Mouse (Mus musculus): ENCODE data around the gene Tmem268.

Gene Tmem268

DNA sequence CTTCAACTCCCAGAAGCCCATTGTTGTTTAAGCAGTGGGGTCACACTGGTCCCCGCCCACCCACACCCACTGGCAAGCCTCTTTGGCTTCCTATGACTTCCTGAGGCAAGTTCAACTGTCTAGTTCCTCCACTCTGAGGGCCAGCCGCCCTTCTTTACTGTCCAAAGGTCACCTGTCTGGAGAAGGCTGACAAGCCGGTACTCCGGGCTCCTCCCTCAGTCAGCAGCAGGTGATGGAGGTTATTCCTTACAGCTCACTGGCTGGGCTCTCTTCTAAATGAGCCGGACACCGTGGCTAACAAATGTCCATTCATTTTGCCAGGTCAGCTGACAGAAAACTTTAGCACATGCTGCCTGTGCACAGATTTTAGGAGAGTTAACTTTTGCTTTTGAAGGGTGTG is 42.2 kb downstream of the Tmem268 start:
- no peak for DNase-seq (ENCODE audit: low spot score)

DNA sequence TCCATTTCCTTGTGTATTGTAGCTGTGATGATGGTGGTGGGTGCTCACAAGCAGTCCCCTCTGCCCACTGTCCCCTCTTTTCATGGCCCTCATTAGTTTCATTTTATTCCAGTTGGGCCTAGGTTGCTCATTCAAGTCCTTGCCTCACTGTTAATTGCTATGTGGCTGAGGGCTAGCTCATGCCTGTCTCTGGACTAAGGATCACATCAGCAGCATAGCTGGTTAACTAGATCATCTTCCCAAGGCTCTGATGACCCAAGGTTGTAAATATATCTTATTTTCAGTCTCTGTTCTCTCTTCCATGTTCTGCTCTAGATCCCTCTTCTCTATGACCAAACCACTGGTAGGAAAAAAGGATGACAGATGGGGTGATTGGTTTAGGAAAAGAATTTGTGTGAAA is 42.7 kb downstream of the Tmem268 start:
- no peak for DNase-seq (ENCODE audit: low spot score)

DNA sequence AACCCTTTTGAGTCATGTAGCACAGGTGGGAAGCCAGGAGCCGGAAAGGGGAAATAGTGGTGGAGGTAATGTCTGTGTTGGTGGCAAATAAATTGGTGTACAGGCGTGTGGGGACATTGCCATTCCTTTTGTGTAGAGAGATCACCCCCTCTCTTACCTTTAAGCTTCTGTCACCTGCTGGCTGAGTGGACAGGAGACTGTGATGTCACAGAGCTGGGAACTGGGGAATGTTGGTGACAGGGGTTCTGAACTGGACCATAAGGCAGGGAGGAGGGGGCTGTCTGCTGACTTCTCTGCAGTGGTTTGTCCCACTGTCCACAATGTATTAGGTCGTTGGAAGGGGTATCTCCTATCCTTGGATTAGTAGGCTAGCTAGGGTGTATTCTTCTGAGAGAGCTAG is 46.4 kb downstream of the Tmem268 start, which contains the start of gene Gm11213:
TSS of gene Gm11213 (minus strand) at position 317 of the 400 bp plus-strand sequence.
- no peak for DNase-seq (ENCODE audit: low spot score)

DNA sequence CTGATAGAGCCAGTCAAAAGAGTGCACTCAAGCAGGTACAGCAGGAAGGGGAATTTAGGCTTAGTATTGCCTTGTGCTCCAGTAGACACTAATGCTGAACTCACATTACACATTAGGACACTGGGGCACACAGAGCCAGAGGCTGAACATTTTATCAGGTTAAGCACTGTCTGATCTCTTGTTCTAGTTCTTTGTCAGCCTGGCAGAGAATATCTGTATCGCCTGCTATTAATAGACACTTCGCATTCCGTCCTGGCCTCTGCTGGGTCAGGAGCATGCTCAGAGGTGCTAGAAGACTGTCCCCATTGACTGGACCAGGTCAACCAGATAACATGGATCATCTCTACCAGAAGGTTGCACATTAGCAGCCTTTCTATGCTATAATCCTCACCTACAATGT is 47.0 kb downstream of the Tmem268 start:
- no peak for DNase-seq (ENCODE audit: low spot score)

DNA sequence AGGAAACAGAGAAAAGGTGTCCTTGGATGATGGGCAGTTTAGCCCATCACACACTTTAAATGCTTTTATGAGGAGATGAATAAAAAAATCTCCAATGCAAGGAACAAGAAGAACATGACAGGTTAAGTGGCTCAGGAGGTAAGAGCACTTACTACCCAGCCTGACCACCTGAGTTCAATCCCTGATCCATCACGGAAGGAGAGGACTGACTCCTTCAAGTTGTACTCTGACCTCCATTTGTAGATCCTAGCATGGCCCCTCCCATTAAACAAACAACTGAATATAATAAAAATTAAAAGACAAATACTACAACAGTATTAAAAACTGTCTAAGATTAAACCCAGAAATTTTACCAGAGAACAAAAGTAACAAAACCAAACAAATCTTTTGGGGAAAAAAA is 47.4 kb downstream of the Tmem268 start:
- DNase-seq (ENCODE audit: low spot score), result no peak

DNA sequence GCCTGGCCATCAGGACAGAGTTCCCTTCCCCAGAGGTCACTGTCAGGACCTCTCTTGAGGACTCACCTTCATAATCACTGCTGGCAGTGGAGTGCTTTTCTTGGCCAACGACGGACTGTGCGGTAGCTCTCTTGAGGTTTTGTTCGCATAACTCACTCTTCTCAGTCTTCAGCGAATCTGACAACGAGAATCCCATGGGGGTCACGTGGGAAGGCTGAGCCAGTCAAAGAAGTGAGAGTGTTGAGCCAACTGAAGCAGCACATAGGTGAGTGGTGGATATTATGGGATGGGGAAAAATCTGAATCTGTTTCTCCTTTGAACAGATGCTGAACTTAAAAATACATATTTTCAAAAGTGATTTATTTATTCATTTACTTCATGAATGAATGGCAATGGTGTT is 49.8 kb downstream of the Tmem268 start:
- no peak for DNase-seq (ENCODE audit: low spot score)

DNA sequence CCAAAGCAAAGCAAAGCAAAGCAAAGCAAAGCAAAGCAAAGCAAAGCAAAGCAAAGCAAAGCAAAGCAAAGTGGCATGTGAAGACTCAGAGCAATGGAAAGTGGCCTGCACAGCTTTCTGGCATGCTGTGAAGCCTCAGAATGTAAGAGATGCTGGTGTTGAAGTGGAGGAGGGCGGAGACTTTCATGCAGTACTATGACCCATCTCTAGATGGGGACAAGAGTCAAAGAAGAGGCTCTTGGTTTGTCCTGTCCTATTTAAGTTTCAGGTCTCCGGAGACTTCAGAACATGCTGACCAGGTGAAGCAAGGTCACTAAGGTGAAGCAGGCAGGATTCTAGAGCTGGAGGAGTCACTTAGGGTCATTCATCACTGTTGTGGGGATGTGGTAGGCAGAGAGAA is 63.3 kb downstream of the Tmem268 start:
- no peak for DNase-seq (ENCODE audit: low spot score)

DNA sequence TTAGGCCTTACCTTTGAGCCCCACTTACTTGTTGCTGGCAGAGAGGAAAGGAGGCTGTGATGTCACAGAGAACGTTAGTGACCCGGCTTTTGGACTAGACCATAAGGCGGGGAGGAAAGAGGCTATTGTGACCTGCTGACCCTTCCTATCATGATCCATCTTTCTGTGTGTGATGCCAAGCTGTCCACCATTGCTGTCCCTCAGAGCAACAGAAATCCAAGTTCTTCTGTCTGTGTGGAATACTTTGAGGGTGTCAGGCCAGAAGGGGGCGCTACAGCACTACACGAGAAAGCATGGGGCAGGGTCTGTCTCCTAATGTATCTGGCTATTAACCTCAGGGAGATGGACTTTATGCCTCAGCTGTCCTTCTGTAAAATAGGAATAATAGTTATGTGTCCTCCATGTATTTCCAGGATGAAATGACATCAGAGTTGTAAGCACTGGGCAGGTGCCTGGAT is 63.8 kb downstream of the Tmem268 start, which contains the start of gene Tex48:
TSS of gene Tex48 (minus strand) at position 51 of the 458 bp plus-strand sequence.
- peak; percentile 72 for DNase-seq (ENCODE audit: low spot score)

DNA sequence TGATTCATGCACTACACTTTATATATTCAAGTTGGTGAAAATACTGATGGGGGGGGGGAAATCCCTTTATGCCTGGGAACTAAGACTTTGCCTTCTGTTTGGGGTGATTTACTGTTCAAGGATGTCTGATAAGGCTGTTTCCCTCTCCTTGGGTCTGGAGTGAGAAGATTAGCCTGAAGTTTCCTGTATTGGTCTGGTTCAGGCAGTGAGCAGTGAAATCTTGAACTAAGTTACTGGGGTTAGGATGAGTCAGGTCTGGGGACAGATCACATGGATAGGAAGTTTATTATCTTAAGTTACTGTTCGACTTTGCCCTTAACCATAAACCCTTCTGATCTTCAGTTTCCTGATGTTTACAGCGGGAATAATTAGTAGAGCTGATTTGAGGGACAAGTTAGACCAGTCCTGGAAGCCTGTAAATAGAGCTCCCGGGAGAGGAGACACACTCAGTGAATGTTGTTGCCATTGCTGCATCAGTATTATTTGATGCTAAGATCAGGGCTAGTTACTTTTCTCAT is 67.0 kb downstream of the Tmem268 start:
- DNase-seq (ENCODE audit: low spot score), result no peak

DNA sequence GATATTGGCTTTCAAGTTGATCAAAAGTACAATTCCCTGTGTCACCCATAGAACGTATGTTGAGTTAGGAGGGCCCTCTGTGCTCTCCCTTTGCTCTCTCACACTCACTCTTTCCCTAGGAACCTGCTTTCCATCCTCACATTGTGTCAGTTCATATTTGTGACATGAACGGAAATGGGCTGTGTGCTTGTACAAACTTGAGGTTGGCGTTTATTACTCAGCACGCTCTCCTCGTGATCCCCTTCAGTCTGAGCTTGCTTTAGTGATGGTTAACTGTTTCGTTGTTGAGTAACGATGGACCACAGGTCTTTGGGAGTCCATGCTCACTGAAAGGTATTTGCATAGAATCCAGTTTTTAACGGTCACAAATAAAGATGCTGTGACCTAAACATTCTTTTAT is 68.5 kb downstream of the Tmem268 start:
- DNase-seq (ENCODE audit: low spot score), result no peak

DNA sequence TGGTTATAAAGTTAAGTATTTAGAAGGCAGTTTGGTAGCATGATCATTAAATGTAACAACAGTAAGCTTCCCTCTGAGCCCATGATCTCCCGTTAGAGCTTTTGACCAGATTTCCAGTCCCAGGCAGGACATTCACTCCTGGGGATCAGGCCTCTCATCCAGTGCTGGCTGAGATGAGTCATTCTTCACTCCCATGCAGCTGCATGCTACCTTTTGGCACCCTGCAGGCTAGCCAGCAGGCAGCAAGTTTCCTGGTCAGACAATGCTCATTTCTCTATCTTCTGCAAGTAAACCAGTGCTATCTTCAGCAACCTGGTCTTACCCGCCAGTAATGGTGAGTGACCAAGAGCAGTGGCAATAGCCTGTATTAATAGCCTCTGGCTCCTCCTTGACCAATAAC is 74.6 kb downstream of the Tmem268 start:
- no peak for DNase-seq (ENCODE audit: low spot score)

Measured in embryo, embryonic 10 days (tissue).